Mouse (Mus musculus) megakaryocyte progenitor cell, adult 5-6 weeks (primary cell): ENCODE measurements around the gene Ilf3. TPM values are rescaled to one million over a fixed set of nuclear protein-coding genes. Genes with fewer than 3 reads are reported as not detected.
A peak's percentile ranks its signal among the peaks of the same experiment; 100 is the strongest.
"Not testable (repeated sequence)": the region's sequence is repeated elsewhere in the genome, so short reads cannot be mapped to it uniquely, and the experiment has no call there.

Source experiments
- ATAC-seq: replicated peaks from 2 replicates; pipeline ENCODE4 v1.8.0; 2016; ENCODE audit warnings: mild to moderate bottlenecking, moderate TSS enrichment, inconsistent platforms; ENCODE audit not compliant: poor library complexity
- total RNA-seq, 2 experiments: library from RNA; stranded (forward) in 1 of 2; stranded (reverse) in 1 of 2; fragments of 157-497, 149-512 nt in 1 of 2; fragments of 200-1000 nt in 1 of 2; gene quantifications; 2 replicates each; pipeline versions ENCODE4 v1.2.3 to v1.2.4; 2015 to 2017

Ilf3 gene
- total RNA-seq (2015) = 55.7 and 56.9 TPM in 2 replicates
- 97.5 and 100 TPM in 2 replicates for total RNA-seq (2017)

DNA sequence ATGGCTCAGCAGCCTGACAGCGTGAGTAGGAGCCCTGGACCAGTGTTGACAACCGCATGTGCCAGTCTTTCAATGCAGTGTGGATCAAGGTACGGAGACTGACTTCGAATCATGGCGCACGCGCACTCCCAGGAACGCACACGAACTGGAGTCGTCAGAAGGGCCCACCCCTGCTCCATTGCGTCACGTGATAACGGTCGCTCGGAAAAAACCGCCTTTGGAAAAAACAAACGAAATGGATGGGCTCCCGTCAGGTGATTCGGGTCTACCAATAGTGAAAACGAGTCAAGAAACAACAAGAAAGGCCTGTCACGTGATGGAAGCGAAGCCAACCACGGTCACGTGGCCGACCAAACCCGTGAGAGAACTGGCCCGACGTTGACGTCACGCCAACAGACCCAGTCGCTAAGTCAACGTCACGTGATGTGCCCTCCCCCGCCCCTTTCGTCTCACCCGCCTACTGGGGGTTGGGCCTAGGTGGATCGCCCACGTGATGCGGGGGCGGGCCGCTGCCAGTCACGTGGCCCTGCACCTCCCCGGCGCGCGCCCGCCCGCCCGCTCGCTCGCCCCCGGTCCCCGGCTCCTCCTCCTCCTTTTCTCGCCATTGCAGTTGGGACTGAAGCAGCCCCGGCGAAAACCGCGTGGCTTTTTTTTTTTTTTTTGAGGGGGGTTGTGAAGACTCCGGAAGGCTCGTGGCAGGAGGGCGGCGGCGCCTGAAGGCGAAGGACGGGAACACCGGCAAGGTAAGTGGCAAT is at the start of gene Ilf3:
Gene Ilf3, plus strand, starts transcription at position 515 of the 755 bp plus-strand sequence.
- peak; percentile 78 for ATAC-seq

DNA sequence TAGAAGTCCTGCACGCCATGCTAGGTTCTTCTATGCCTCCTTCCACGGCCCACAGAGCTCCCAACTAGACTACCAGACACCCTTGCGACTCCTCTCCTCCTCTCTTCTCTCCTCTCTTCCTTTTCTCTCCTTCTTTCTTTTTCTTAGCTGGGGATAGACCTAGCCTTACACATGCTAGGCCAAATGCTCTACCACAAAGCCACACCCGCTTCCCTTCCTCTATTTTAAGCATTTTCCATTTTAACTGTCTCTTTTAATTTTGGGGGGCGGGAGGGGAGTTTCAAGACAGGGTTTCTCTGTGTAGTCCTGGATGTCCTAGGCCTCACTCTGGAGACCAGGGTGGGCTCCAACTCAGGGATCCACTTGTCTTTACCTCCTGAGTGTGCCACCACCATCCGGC is 48.9 kb upstream of the Ilf3 start:
- ATAC-seq = no peak

DNA sequence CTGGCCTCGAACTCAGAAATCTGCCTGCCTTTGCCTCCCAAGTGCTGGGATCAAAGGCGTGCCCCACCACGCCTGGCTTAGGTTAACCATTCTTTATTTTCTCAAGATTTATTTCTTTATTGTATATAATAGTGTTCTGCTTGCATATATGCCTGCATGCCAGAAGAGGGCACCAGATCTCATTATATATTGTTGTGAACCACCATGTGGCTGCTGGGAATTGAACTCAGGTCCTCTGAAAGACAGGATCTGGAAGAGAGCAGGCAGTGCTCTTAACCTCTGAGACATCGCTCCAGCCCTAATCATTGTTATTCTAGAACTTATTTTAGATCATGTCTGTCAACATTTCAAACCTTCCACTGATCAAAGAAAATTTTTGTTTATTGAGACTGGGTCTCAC is 48.2 kb upstream of the Ilf3 start:
- no peak for ATAC-seq

DNA sequence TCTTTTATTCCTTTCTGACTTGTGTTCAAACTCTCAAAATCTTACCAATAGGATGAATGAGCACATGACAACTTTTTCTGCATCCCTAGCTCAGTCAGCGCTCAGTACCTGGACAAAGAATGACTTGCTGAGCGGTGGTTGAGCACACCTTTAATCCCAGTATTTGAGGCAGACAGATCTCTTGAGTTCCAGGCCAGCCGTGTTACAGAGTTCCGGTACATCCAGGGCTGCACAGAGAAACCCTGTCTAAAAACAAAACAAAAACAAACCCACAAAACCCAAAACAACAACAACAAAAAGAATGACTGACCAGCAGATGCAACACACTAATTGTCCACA is 47.4 kb upstream of the Ilf3 start:
- no peak for ATAC-seq

DNA sequence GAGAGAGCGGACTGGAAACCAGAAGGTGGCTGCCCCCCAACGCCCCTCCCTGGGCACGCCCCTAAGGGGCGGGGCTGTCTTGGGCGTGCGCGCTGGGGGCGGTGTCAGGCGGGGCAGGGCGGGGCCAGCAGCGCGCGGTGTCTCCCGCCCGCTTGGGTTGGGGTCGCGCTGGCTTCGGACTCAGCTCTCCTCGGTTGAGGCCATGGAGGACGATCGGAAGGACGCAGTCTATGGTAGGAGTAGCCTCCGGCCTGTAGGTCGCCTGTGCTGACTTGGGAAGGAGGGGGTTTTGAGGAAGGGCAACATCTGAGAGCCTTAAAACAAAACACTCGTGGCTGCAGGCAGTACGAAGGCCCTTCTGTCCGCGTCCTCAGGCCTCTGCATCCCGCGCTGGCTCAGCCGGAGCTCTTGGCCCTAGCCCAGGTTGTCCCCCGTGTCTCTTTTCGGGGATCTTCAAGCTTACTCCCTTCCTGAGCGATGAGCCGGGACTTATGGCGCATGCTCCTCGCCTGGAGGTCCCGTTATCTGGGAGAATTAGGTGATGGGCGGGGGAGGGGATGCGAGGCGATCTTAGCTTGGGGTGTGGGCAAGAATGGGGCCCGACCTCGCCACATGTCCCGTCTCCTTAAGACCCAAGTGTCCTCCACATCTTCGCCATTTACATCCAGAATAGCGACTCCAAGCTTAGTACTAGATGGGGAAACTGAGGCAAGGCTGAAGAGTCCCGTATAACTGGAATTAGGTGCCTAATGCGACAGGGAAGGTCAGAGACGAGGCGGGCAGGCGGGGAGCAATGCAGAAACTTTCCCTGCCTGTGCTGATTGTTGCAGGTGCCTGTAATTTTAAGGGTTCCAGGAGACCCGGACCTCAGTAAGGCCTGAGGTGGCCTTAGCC is 46.8 kb upstream of the Ilf3 start, which contains the start of gene Slc44a2:
Gene Slc44a2, plus strand, starts transcription at position 80 of the 894 bp plus-strand sequence.
- ATAC-seq = peak; percentile 74

DNA sequence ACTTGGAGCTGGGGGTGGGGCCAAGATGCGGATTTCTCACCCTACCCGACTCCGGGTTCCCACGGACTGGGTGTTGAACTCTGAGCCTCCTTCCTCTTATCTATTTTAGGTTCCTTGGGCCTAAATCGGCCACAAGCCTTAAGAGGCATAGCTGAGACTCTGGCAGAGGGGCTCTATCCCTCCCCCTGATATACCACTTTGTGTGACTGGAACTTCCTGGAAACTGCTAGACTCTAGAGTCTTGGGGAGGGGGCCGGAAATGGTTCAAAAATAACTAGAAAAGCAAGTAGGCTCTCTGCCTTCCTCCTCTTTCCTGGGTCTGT is 46.2 kb upstream of the Ilf3 start:
- ATAC-seq = peak; percentile 54

DNA sequence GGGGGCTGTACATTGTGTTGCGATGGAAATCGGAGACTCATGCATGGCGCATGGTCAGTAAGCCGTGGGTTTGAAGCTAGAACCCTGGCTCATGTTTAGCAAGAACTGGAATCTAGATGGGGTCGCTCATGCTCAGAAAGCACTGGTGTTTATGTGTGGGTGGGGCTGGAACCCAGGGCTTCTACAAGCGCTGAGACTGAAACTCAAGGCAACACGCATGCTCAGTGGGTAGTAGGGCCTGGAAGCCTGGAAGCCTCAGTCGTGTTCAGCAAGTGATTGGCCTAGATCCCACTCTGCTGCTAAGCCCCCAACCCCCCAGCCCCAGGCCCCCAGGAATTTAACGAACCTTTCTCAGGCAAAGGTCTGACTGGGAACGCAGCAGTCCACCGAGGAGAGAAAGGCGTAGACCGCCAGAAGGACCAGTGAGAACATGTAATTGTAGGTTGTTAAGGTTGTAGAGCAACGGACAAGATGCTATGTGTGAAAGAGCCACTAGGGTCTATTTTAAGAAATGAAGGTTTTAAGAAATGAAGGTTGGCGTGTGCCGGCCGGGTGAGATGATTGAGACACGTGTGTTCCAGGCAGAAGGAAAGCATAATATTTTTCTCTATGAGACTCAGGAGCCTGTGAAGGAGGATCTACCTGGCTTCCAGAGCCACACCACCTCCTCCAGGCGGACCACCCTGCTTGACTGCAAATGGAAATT is 45.3 kb upstream of the Ilf3 start:
- ATAC-seq = 0 out of 2 replicates have a peak, but pooled peaks have one; percentile 21

DNA sequence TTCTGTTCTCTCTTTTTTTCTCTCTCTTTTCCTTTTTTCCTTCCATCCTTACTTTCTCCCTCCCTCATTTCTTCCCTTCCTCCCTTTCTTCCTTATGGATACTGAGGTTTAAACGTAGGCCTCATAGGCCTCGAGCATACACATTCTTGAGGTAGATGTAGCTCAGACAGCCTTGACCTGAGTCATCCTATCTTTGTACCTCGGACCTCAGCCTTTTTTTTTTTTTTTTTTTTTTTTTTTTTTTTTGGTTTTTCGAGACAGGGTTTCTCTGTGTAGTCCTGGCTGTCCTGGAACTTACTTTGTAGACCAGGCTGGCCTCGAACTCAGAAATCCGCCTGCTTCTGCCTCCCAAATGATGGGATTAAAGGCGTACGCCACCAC is 44.8 kb upstream of the Ilf3 start:
- ATAC-seq = not testable (repeated sequence)

DNA sequence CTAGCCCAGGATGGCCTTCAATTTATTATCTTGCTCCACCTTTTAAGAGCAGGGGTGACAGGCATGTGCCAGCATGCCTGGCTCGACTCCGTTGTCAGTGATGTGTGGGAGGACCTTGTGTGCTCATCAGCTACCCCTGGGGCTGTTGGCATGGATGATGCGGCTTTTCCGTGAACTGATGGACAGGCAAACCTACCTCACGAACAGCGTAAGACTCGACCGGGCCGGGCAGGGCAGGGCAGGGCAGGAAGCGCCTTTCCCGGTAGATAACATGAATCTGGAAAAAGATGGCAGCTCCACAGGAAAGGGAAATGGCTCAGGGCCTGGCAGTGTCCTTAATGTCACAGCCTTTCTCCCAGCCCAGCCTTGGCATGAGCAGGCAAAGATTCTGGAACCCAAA is 43.4 kb upstream of the Ilf3 start:
- ATAC-seq = no peak

DNA sequence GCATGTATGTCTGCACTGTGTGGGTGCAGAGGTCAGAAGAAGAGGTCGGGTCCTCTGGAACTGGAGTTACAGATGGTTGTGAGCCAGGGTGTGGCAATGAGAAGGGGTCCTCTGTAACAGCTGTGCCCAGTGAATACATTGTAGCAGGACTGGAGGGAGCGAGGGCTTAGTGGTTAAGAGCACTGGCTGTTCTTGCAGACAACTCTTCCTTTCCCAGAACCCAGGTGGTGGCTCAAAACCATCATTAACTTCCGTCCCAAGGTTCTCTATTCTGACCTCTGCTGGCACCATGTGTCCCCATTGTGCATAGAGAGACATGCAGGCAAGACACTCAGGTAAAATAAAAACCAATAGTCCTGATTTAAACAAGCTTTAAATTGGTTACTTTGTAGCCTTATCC is 40.1 kb upstream of the Ilf3 start:
- ATAC-seq = peak; percentile 21; the same call in 1 of the 2 replicates

DNA sequence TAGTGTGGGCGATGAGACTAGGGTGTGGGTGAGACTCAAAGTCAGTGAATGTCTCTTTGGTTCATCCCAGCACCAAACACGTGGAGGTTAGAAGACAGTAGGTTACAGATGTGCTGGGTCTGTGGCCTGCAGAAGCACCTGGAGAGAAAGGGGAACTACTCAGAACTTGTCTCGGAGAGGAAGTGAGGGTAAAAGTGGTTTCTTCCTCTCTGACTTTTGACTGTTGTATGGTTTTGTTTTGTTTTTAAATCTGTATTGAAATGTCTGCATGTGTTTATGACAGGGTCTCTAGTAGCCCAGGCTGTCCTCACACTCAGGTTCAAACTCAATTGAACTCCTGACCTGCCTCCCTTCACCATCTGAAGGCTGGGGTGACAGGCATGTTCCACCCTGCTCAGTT is 39.6 kb upstream of the Ilf3 start:
- peak; percentile 59 for ATAC-seq

DNA sequence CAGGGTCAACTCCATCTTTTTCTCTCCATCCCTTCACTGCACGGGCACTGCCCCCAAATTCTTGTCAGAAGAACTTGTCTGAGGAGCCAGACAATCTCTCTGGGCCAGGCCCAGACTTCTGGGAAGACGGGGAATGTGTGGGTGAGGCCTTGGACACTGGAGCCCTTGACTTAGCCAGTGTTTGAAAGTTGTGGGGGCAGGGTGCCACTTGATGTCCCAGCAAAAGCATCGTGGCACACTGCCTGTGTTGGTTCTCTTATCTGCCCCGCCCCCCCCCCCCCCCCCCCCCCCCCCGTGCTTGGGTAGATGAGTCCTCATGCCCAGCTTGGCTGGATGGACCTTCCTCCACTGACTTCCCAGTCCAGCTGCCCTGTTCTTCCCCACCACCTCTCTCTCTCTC is 38.6 kb upstream of the Ilf3 start:
- no peak for ATAC-seq

DNA sequence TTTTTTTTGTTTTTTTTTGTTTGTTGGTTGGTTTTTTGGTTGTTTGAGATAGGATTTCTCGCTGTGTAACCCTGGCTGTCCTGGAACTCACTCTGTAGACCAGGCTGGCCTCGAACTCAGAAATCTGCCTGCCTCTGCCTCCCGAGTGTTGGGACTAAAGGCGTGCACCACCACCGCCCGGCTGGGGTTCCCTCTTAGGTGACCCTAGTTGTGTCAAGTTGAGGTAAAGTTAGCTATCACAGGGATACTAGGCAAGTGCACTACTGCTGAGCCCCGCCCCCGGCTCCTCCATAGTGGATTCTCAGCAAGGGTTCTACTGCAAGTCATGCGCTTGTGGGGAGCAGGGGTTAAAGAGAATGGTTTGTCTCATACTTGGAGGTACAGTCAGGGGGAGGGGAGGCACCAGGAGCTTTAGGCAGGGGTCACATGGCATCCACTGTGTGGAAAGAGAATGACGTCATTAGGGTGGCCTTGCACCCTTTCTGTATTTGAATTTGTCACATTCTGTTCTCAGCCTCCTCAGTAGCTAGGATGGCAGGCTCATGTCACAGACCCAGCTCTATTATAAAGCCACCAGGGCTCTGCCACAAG is 37.9 kb upstream of the Ilf3 start:
- ATAC-seq = no peak

DNA sequence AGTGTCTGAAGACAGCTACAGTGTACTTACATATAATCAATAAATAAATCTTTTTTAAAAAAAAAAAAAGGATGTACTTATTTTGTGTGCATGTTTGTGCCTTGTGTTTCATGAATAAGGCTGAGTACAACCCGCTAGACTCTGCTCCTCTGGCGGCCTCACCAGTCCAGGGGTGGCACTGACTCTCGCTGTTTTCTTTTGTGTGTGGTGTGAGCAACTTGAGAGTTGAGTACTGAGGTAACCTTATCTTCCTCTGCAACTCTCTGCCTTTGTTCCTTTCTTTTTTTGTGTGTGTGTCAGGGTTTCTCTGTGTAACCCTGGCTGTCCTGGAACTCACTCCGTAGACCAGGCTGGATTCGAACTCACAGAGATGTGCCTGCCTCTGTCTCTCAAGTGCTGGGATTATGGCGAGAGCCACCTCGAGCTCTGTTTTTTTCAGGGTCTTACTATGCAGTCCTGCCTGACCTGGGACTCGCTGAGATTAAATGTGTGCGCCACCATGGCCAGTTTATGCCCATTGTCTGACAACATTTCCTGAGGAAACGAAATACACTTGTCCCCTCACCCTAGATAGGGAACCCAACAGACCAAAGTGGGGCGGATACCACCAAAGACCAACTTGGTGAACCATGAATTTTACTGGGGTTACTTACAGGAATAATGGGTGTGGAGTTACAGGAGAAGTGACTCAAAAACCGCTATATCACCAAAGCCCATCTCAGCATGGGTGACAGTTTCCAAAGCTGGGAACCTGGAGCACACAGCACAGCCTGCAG is 36.1 kb upstream of the Ilf3 start:
- peak; percentile 24 for ATAC-seq

DNA sequence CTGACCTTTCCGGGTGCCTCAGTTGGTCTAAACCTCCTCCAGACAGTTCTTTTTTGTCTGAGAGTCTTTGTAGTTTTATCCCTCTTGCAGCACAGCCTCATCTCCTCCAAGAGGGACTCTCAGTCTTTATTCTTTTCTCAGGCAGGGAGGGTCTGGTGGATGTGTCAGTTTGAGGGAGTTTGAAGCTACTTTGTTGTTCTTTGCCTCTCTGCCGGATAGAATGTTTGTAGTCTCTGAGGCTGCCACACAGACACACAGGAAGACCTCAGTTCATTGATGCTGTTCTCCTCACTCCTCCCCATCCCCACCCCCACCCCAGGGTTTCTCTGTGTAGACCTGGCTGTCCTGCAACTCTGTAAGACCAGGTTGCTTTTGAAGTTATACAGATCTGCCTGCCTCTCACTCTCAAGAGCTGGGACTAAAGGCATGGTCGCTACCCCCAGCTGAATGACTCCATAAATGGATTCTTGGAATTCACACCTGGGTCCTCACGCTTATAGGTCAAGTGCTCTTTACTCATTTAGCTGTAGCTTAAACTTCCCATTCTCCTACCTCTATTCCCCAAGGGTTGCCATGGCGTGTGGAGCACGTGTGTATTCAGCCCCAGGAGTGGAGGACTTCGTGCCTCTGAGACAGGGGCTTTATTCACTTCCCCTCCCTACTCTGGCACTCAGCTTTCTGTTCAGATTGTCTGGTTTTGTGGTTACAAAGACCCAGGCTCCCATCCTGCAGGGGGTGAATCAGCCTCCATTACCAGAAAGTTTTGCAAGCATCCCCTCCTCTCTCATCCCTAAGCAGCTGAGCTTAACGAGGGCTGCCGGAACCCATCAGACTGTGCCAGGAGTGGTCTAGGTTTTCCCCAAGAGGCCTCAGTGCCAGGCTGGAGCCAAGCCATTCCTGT is 35.3 kb upstream of the Ilf3 start:
- peak; percentile 73 for ATAC-seq

DNA sequence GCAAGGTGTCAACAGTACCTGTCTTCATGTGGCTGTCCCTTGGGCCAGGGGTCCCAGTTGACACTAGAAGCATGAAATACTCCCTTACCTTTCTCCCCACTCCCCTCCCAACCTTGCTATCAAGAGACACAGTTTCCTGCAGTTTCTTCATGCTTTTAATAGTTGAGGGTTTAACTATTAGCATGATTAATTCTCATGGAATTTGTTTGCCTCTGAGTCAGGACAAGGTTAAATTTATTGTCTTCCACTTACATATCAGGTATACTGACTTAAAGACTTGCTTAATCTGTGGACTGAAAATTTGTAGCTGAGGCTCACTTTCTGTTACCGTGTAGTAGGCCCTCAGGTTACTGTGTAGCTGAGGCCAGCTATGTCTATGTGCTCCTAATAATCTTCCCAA is 34.1 kb upstream of the Ilf3 start:
- no peak for ATAC-seq

DNA sequence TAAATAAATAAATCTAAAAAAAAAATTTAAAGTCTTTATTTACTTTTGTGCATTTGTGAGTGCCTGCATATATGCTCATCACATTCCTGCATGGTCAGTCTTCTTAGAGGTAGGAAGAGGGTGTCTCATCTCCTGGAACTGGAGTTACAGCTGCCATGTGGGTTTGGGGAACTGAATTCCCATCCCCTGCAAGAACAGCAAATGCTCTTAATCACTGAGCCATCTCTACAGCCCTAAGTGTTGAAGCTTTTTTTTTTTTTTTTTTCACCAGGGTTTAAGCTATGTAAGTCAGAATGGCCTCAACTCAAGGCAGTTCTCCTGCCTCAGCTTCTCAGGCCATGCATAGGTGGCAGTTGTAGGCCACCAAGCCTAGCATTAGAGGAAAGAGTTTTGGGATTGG is 32.9 kb upstream of the Ilf3 start:
- no peak for ATAC-seq

DNA sequence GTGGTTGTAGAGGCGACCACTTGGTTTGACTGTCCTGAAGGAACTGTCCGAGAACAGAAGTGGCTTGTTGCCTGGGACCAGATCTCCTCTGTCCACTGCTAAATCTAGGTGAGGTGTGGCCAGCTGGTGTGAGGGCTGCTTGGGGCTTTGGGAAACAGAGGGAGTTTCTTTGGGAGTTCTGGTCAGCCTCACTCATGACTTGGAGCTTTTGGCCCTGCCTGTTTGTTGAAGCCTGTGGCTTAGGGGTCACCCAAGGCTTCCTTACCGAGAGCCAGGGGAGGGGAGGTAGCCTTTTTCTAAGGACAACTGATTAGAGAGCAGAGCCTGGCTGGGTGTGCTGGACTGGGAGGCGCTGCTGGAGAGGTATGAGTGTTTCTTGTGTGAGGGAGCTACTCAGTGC is 32.3 kb upstream of the Ilf3 start:
- ATAC-seq = no peak

DNA sequence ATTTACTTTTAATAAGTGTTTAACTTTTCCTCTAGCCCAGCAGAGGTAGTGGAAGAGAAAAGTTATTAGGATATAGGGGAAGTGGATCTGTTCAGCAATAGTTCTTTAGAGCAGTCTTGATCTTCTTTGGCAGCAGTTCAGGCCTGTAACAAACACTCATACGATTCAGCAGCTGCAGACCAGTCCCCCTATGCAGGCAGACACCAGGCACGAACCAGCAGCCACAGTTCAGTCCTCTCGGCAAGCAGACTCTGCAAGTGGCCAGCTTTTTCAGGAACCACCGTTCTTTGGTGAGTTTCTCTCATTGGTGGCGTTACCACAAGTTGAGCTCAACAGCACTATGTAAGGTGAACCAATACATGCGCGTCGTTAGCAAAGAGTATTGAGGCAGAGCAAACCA is 31.2 kb upstream of the Ilf3 start:
- ATAC-seq = no peak
